Mouse (Mus musculus) embryonic facial prominence, embryonic 14.5 days (tissue): ENCODE measurements around the gene Gm11555. TPM values are rescaled to one million over a fixed set of nuclear protein-coding genes. Genes with fewer than 3 reads are reported as not detected.
"Not testable (repeated sequence)": the region's sequence is repeated elsewhere in the genome, so short reads cannot be mapped to it uniquely, and the experiment has no call there.

Source experiments
- ATAC-seq: fragments of 200-750 bp; cut with Nextera tagmentation; 2 replicates; pipeline ENCODE4 v1.8.0; 2017; ENCODE audit warnings: low read depth, moderate number of reproducible peaks, moderate TSS enrichment
- DNase-seq: peaks from one replicate; pipeline ENCODE4 v3.0.0-alpha.2; 2015; ENCODE audit warnings: low spot score
- H3K27ac ChIP-seq: fragments of 300-500 bp; sonication (generic); replicated peaks from 2 replicates; pipeline ENCODE4 v1.5.1; 2014; ENCODE audit warnings: low read depth, mild to moderate bottlenecking, low read length, moderate library complexity
- H3K27me3 ChIP-seq: fragments of 300-500 bp; sonication (generic); replicated peaks from 2 replicates; pipeline ENCODE4 v1.6.1; 2014; ENCODE audit warnings: low read length; ENCODE audit not compliant: control insufficient read depth, insufficient read depth
- H3K36me3 ChIP-seq: fragments of 300-500 bp; sonication (generic); 2 replicates; pipeline ENCODE4 v1.6.1; 2014; ENCODE audit warnings: low read length, mixed read lengths; ENCODE audit not compliant: control insufficient read depth, insufficient read depth
- H3K4me1 ChIP-seq: fragments of 300-500 bp; sonication (generic); 2 replicates; pipeline ENCODE4 v1.6.1; 2014; ENCODE audit warnings: antibody characterized with exemption, low read length; ENCODE audit not compliant: control insufficient read depth, insufficient read depth
- H3K4me2 ChIP-seq: fragments of 300-500 bp; sonication (generic); 2 replicates; pipeline ENCODE4 v1.6.1; 2014; ENCODE audit warnings: low read depth, mild to moderate bottlenecking, low read length, moderate library complexity, mixed read lengths
- H3K4me3 ChIP-seq: fragments of 300-500 bp; sonication (generic); 2 replicates; pipeline ENCODE4 v1.5.1; 2014; ENCODE audit warnings: low read depth, mild to moderate bottlenecking, low read length
- H3K9ac ChIP-seq: fragments of 300-500 bp; sonication (generic); 2 replicates; pipeline ENCODE4 v1.6.1; 2014; ENCODE audit warnings: low read depth, mild to moderate bottlenecking, low read length, moderate library complexity, mixed read lengths
- H3K9me3 ChIP-seq: fragments of 300-500 bp; sonication (generic); 2 replicates; pipeline ENCODE4 v1.6.1; 2016; ENCODE audit warnings: low read length; ENCODE audit not compliant: control insufficient read depth
- WGBS: fragments of 180-500 bp; shearing (Covaris S2); extraction: QIAGEN DNeasy Blood & Tissue Kit; methylation state at CpG from one replicate; pipeline ENCODE4 v1.1.7; 2014; 5-methylcytosine and 5-hydroxymethylcytosine counted together
- polyA plus RNA-seq: library from polyadenylated mRNA; unstranded; fragments of >200 nt; fragmentation: Nextera tagmentation; extraction: Ambion mirVana; gene quantifications from 2 replicates; pipeline ENCODE4 v1.2.1, GENCODE M21; 2014

The Gm11555 gene
- polyA plus RNA-seq, 1 experiment from 2014 or later = not detected

- Histone ChIP-seq H3K9me3 (no peaks in the 10 kb centered on the region), H3K4me2 (no peak overlapping the region), H3K9ac (no peak overlapping the region), H3K27ac (no peak overlapping the region), H3K4me3 (no peak overlapping the region), H3K4me1 (no peaks in the 10 kb centered on the region), H3K36me3 (no peaks in the 10 kb centered on the region), H3K27me3 (no peaks in the 10 kb centered on the region)
- 67% methylated on average over 15 of the region's 15 CpGs for WGBS
- peak; percentile 46 for DNase-seq
- no peak for ATAC-seq
Measured at GRCm38 (mm10) chr11:99646444-99646843, 3.6 kb downstream of the Gm11555 start.

DNA sequence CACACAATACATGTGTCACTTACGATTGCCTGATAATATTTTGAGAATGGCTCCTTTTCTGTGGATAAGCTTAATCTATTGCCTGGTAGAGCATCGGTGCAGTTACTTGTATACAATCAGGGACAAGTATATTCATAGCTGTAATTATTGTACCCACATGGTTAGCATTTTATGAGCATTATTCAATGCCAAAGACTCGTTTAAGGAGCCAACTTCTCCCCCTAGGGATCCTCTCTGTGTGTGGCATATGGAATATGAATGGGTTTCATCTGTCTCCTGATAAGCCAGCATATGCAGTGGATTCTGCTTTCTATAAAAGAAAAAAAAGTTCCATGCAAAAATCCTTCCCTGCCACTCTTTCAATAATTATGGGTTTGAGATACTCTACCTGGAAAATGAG lies 5.7 kb downstream of the Gm11555 start:
- Histone ChIP-seq H3K4me1 (no peaks in the 10 kb centered on the region), H3K9me3 (no peaks in the 10 kb centered on the region), H3K27me3 (no peaks in the 10 kb centered on the region), H3K4me2 (no peak overlapping the region), H3K9ac (no peak overlapping the region), H3K27ac (no peak overlapping the region), H3K4me3 (no peak overlapping the region), H3K36me3 (no peaks in the 10 kb centered on the region)
- ATAC-seq (no peak), DNase-seq (no peak)
- WGBS = 60% methylated on average over 3 of the region's 3 CpGs

DNA sequence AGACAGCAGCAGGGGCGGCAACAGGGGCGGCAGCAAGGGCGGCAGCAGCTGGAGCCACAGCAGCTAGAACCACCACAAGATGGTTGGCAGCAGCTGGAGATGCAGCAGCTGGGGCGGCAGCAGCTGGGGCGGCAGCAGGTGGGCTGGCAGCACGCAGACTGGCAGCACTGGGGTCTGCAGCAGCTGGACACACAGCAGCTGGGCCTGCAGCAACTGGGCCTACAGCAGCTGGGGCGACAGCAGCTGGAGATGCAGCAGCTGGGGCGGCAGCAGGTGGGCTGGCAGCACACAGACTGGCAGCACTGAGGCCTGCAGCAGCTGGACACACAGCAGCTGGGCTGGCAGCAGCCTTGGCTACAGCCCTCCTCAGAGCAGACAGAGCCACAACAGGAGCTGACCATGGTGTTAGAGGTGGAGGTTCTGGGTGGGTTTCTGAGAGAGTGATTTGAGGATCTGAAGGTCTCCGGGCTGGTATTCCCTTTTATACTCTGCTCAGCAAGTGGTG lies 6.3 kb downstream of the Gm11555 start, which contains the start of gene Krtap4-7:
Krtap4-7 (minus strand) TSS at position 455 of the 505 bp plus-strand sequence.
- not testable (repeated sequence) for H3K27ac ChIP-seq, H3K4me2 ChIP-seq, H3K4me1 ChIP-seq, H3K36me3 ChIP-seq, H3K9me3 ChIP-seq, DNase-seq, H3K4me3 ChIP-seq, H3K9ac ChIP-seq, ATAC-seq, H3K27me3 ChIP-seq
- WGBS = 82% methylated on average over 9 of the region's 9 CpGs

DNA sequence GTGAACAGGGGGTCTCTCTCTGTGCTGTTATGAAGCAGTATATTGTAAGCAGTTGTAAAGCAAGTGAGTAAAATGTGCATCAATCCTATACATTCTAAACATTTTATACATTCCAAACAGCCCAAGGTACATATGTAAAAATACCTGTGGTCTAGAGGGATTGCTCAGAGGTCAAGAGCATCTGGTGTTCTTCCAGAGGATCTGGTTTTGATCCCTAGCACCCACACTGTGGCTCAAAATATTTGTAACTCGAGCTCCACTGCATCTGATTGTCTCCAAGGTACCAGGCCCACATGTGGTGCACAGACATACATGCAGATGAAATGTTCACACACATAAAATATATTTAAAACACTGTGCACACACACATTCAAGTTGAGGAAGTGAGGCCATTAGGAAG lies 9.1 kb downstream of the Gm11555 start:
- Histone ChIP-seq H3K9ac (no peak overlapping the region), H3K4me1 (no peaks in the 10 kb centered on the region), H3K27ac (no peak overlapping the region), H3K4me2 (no peak overlapping the region), H3K4me3 (no peak overlapping the region), H3K27me3 (no peaks in the 10 kb centered on the region), H3K36me3 (no peaks in the 10 kb centered on the region), H3K9me3 (no peaks in the 10 kb centered on the region)
- WGBS = 20% methylated on average over 1 of the region's 1 CpGs
- peak; percentile 19 for DNase-seq
- no peak for ATAC-seq

DNA sequence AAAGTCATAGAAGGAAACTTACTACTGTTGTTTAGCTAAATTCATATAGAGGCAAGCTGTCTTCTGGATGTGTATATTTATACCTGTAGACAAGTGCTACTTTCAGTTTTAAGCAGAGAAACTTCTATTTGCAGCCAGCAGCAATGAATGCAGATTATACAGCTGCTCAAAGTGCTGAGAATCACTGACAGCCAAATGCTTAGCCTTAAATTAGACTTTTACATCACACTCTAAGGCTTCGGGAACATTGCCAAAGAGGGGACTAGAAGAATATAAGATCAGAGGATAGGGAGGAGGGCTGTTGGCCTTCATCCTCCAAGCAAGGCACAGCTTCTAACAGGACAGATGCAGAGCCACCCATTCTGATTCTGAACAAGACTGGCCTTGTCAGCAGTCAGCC lies 12.9 kb downstream of the Gm11555 start:
- no peak overlapping the region for H3K4me2 ChIP-seq
- H3K27me3 ChIP-seq = no peaks in the 10 kb centered on the region; the same call in 1 of the 2 replicates
- DNase-seq = peak; percentile 71
- no peaks in the 10 kb centered on the region for H3K9me3 ChIP-seq
- no peak overlapping the region for H3K9ac ChIP-seq
- ATAC-seq = no peak
- no peak overlapping the region for H3K27ac ChIP-seq
- WGBS = 57% methylated on average over 1 of the region's 1 CpGs
- no peaks in the 10 kb centered on the region for H3K36me3 ChIP-seq
- no peaks in the 10 kb centered on the region for H3K4me1 ChIP-seq
- no peak overlapping the region for H3K4me3 ChIP-seq

DNA sequence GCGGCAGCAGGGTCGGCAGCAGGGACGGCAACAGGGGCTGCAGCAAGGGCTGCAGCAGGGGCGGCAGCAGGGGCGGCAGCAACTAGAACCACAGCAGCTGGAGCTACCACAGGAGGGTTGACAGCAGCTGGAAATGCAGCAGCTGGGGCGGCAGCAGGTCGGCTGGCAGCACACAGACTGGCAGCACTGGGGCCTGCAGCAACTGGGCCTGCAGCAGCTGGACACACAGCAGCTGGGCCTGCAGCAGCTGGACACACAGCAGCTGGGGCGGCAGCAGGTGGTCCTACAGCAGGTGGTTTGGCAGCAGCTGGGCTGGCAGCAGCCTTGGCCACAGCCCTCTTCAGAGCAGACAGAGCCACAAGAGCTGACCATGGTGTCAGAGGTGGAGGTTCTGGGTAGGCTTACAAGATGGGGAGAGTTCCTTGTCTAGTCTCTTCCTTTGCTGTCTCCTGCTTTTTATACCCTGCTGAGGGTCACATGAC lies 15.3 kb downstream of the Gm11555 start, which contains the start of gene Krtap4-2:
Krtap4-2 (minus strand) TSS at position 432 of the 482 bp plus-strand sequence.
- no peaks in the 10 kb centered on the region; the same call in 1 of the 2 replicates for H3K27me3 ChIP-seq
- H3K9me3 ChIP-seq = no peaks in the 10 kb centered on the region
- ATAC-seq (no peak), DNase-seq (no peak)
- H3K4me2 ChIP-seq = no peak within 1 kb of the TSS
- no peak within 1 kb of the TSS for H3K27ac ChIP-seq
- no peak within 1 kb of the TSS for H3K9ac ChIP-seq
- H3K4me3 ChIP-seq = no peak within 1 kb of the TSS
- 21% methylated on average over 4 of the region's 8 CpGs for WGBS
- no peaks in the 10 kb centered on the region for H3K4me1 ChIP-seq
- no peaks in the 10 kb centered on the region for H3K36me3 ChIP-seq

- DNase-seq = no peak
- ATAC-seq = no peak
- H3K4me1 ChIP-seq = no peaks in the 10 kb centered on the region
Measured at GRCm38 (mm10) chr11:99633293-99633692, 16.7 kb downstream of the Gm11555 start.

DNA sequence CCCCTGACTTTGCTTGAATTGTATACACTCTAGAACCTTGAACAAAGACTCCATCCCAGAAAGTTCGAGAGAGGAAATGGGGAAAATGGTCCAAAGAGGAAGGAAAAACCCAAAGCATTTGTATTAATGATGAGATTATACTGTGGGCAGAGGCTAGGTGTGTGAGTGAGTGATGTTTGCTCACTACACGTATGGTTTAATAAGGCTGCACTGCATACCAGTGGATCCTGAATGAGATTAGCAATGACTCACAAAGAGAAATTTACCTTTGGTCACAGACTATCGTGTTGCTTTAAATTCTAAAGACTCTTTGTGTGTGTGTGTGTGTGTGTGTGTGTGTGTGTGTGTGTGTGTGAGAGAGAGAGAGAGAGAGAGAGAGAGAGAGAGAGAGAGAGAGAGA lies 19.1 kb downstream of the Gm11555 start:
- no peak for DNase-seq
- H3K27ac ChIP-seq = no peak overlapping the region
- H3K27me3 ChIP-seq = no peaks in the 10 kb centered on the region; the same call in 1 of the 2 replicates
- no peak overlapping the region for H3K4me3 ChIP-seq
- no peaks in the 10 kb centered on the region for H3K4me1 ChIP-seq
- H3K9me3 ChIP-seq = no peaks in the 10 kb centered on the region
- H3K9ac ChIP-seq = no peak overlapping the region
- H3K4me2 ChIP-seq = no peak overlapping the region
- WGBS = 71% methylated on average over 3 of the region's 3 CpGs
- H3K36me3 ChIP-seq = no peaks in the 10 kb centered on the region
- no peak for ATAC-seq

More at GRCm38 (mm10) chr11:99633293-99633692, 16.7 kb downstream of the Gm11555 start:
- Histone ChIP-seq H3K27ac (no peak overlapping the region), H3K9ac (no peak overlapping the region), H3K27me3 (no peaks in the 10 kb centered on the region; the same call in 1 of the 2 replicates), H3K9me3 (no peaks in the 10 kb centered on the region), H3K4me2 (no peak overlapping the region), H3K36me3 (no peaks in the 10 kb centered on the region), H3K4me3 (no peak overlapping the region)
- WGBS = 63% methylated on average over 2 of the region's 2 CpGs

- Histone ChIP-seq H3K27ac (no peak within 1 kb of the TSS), H3K4me2 (no peak within 1 kb of the TSS), H3K9me3 (no peaks in the 10 kb centered on the region), H3K4me3 (no peak within 1 kb of the TSS), H3K4me1 (no peaks in the 10 kb centered on the region), H3K36me3 (no peaks in the 10 kb centered on the region), H3K9ac (no peak within 1 kb of the TSS), H3K27me3 (no peaks in the 10 kb centered on the region)
- whole genome bisulfite sequencing = 67% methylated on average over 4 of the region's 4 CpGs
- DNase-seq = no peak
- ATAC-seq = no peak
Measured at GRCm38 (mm10) chr11:99628138-99628537, 21.9 kb downstream of the Gm11555 start, which contains the start of gene Krtap4-1. Gene Krtap4-1, minus strand, starts transcription at chr11:99628238.
